Mouse (Mus musculus) cortical plate, adult 2 months (tissue): ENCODE measurements at regions not wholly inside any gene's neighbourhood (a gene's known extent, or its start where the extent isn't known, plus 50 kb on each side); places are given as distances from the start of the nearest gene placed in this dataset.

Source experiments
- CTCF ChIP-seq: fragments of 200-500 bp; IDR thresholded peaks from 2 replicates; pipeline ENCODE4 v1.5.1; 2011; ENCODE audit warnings: mild to moderate bottlenecking, control low read depth, low read length; ENCODE audit not compliant: insufficient read depth; ENCODE audit errors: extremely low read depth
- POLR2A ChIP-seq: fragments of 200-500 bp; IDR thresholded peaks from 2 replicates; pipeline ENCODE4 v1.6.1; 2011; ENCODE audit warnings: mild to moderate bottlenecking, low read length, control low read depth; ENCODE audit not compliant: insufficient read depth; ENCODE audit errors: extremely low read depth

- TF ChIP-seq POLR2A = no peak
- no peak for TF ChIP-seq CTCF
These were observed 160.5 kb downstream of the Rybp start for GRCm38 (mm10) chr6:100126736-100127135.
